Mouse (Mus musculus): Measurements from ENCODE around the gene Bmper.

Bmper gene

GRCm38 (mm10) chr9:23442168-23442567, 219.3 kb downstream of the Bmper start:
- DNase-seq, result no peak

DNA sequence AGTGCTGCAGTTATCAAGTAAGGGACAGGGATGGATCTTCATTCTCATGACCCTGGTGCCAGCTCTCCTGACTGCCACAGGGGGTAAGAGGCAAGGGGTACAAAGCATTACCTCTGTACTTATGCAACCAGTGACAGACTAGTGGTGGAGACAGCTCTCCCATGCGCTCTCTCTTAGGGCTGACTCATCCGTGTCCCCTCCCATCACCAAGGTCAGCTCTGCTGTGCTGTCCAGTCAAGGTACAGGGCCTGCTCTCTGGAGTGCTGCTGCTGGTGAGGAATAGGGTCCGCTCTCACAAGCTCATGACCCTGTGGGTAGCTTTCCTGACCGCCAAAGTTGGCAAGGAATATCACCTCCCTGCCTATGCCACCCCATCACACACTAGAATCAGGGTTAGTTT, 222.1 kb downstream of the Bmper start:
- no peak for DNase-seq

GRCm38 (mm10) chr9:23447271-23447961, 224.5 kb downstream of the Bmper start:
- DNase-seq, result no peak

- no peak for DNase-seq
Observed at GRCm38 (mm10) chr9:23453309-23453708, 230.4 kb downstream of the Bmper start.

DNA sequence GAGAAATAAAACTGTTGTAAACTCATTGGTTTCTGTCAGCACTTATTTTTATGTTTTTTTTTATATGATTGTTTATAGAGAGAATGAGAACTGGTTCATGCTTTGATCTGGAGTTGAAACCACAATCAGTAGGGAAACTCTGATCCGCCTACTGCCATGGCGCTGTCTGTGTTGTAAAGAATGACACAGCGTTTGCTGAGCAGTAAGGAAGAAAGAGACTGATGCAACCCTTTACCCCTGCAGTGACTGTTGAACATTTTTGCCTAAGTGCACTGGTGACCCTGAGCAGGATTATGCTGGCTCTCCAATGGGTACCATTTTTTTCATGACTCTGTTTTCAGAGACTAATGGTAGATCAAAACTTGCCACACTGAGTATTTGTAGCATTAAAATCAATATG, 234.3 kb downstream of the Bmper start:
- DNase-seq, result no peak

- DNase-seq, result no peak
Observed at GRCm38 (mm10) chr9:23460721-23461120, 237.8 kb downstream of the Bmper start.

GRCm38 (mm10) chr9:23462949-23463608, 240.2 kb downstream of the Bmper start:
- no peak for DNase-seq

- no peak for DNase-seq
Observed at GRCm38 (mm10) chr9:23464981-23465630, 242.2 kb downstream of the Bmper start.

GRCm38 (mm10) chr9:23469886-23470285, 247.0 kb downstream of the Bmper start:
- no peak for DNase-seq

DNA sequence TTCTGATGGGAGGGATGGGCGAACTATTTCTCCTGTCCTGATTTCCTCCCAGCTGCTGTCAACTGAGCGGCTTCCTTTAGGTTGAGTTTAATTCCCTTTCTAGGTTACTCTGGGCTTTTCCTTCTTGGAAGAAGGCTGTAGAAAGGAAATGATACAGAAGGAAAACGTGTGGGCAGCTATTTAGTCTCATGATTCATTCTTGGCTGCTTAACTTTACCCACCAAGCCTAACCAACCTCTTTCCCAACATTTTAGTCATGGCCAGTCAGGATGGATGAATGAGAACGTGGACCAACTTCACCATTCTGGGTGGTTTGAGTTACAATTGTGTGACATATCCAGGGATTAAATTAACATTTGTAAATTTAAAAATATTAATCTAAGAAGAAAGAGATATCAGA, 263.0 kb downstream of the Bmper start:
- no peak for DNase-seq

DNA sequence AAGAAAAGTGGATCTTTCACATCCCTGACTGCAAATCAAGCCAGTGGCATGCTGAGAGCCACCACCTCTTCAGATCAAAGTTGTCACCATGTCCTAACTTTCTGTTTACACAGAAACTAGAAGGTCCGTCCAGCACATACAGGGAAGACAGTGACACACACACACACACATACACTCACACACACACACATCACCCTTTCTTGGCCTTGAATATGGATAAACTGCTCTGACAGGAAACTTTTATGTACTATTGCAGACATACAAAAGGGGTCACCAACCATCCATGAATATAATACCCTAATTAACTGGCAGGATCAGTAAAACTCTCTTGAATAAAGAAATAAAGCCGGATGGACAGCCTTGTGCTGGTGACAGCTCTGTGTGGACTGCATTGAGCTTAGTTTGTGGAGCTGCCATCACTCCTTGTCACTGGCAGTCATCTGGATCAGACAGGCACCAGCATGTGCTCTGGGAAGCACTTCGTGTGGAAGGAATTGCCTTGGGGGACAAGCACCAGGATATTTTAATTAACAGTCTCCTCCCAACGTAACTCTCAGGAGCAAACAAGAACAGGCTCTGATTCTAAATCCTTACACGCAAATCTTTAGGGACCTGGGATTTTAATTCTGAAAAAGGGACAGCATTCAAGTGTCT, 264.0 kb downstream of the Bmper start:
- no peak for DNase-seq

GRCm38 (mm10) chr9:23488265-23488664, 265.4 kb downstream of the Bmper start:
- DNase-seq, result no peak

DNA sequence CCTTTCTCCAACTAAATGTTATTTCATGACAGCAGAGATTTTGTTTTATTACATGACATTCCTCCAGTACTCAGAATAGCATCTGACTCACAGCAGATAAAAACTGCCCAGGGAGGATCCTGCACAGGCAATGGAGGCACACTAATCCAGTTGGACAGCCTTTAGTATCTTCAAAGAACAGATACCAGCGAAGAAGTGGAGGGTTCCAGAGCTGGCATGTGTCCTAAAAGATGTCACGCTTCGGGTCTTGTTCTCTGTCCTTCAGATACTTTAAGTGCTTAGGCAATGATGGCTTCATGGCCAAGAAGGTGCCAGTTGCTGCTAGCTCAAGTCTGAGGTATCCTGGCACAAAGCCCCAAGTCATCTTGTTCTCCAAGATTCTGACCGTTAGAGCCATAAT, 272.5 kb downstream of the Bmper start:
- no peak for DNase-seq

DNA sequence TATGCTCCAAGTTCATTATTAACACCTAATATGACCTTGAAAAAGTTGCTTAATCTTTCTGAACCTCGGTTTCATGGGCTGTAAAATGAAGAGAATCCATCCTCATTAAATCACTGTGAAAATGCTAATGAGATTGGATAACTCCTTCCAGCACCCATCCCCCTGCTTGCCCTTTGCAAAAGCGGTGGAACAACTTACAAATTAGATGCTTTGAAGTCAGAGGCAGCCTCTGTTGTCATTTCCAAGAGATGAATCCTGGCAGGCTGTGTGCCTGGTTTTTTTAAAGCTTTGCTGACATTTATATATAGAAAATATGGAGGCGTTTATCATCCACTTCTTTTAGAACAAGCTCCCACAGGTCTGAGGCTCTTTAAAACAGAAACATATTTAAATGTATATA, 274.8 kb downstream of the Bmper start:
- no peak for DNase-seq

- no peak for DNase-seq
Observed at GRCm38 (mm10) chr9:23533870-23534269, 311.0 kb downstream of the Bmper start.

Data from cerebellum, adult 9-11 months (tissue).